Mouse (Mus musculus) right cerebral cortex, postnatal 25 days (tissue): ENCODE results near the gene Siglec1.

ENCODE experiments used
- DNase-seq: peaks from one replicate; pipeline ENCODE4 v3.0.0; 2022

Siglec1 gene

GRCm38 (mm10) chr2:131096101-131096795, 9.7 kb upstream of the Siglec1 start:
- DNase-seq: peak; percentile 21

GRCm38 (mm10) chr2:131094823-131095222, 8.3 kb upstream of the Siglec1 start:
- peak; percentile 75 for DNase-seq

- no peak for DNase-seq
Measured at GRCm38 (mm10) chr2:131093577-131093976, 7.0 kb upstream of the Siglec1 start.

DNA sequence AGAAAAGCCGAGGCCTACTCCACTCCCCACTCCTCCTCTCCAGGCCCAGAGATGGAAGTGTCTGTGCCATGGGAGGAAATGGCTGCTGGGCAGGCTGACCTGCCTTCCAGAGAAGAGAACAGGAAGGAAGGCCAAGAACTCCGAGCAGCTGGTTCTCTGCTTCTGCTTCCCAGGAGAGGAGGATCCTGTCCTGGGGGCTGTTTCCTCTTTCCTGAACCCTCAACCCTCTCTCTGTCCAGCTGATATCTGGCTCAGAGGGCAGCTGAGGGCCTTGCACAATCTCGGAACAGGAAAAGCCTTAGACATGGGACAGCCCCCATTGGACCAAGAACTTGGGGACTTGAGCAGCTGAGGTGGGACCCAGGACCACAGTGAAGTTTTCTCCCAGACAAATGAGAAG, 4.3 kb upstream of the Siglec1 start:
- DNase-seq: no peak

- no peak for DNase-seq
Measured at GRCm38 (mm10) chr2:131089634-131090033, 3.1 kb upstream of the Siglec1 start.

- no peak for DNase-seq
Measured at GRCm38 (mm10) chr2:131088581-131088980, 2.0 kb upstream of the Siglec1 start.

- no peak for DNase-seq
Measured at GRCm38 (mm10) chr2:131084206-131084605, 2.4 kb downstream of the Siglec1 start.

DNA sequence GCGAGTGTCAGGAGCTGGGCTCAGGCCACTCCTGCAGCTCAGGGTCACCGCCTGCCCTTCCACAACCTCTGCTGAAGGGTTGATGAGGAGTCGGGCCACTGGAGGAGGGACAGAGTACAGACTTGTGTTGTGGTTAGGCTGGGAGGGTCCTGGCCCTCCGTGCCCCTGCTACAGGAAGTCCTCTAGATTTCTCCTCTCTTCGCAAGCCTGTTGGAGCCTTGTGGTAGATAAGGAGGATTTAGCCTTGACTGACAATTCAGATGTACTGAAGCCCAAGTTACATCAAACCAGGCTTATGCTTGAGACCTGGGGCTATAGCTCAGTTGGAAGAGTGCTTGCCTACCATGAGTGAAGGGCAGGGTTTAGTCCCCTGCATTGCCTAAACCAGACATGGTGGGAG, 6.1 kb downstream of the Siglec1 start:
- no peak for DNase-seq

- no peak for DNase-seq
Measured at GRCm38 (mm10) chr2:131072536-131072935, 14.0 kb downstream of the Siglec1 start.

DNA sequence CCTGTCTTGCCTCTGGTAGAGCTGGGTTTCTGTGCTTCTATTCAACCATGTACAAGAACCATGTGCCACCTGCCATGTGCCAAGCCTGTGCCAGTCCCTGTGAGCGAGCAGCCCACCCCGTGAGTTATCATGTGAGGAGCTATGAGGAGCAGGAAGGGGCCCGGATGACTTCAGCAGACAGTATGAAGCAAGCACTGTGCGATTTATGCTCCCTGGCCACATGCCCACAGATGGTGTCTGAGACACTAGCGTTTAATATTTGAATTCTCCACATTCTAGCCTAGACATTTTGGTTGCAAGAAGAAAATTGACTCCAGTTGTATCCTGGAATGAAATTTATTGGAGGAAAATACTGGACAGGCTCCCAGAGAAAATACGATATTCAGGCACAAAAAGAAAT, 19.1 kb downstream of the Siglec1 start:
- no peak for DNase-seq

GRCm38 (mm10) chr2:131066342-131066741, 20.2 kb downstream of the Siglec1 start:
- DNase-seq: no peak

GRCm38 (mm10) chr2:131063404-131063864, 23.1 kb downstream of the Siglec1 start, which contains the start of gene Adam33:
TSS of gene Adam33 (minus strand) at chr2:131063814.
- DNase-seq: no peak

DNA sequence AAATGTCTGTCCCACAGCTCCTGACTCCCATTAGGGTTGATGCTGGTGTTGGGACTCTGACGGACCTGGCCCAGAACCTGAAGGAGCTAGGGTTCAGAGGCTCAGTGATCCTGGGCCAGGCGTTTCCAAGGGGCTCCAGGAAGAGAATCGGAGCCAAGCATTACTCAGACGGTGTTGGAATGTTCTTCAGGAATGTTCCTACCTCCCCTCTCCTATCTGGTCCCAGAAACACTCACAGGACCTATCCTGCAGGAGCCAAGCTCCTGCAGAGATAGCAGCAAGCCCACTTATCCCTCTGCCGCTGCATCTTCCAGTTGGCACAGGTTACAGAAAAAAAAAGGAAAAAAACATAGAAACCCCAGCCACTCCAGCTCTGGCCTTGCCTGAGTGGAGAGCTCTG, 25.0 kb downstream of the Siglec1 start:
- no peak for DNase-seq

- DNase-seq: no peak
Measured at GRCm38 (mm10) chr2:131060784-131061183, 25.8 kb downstream of the Siglec1 start.

- no peak for DNase-seq
Measured at GRCm38 (mm10) chr2:131059781-131060540, 26.6 kb downstream of the Siglec1 start.

DNA sequence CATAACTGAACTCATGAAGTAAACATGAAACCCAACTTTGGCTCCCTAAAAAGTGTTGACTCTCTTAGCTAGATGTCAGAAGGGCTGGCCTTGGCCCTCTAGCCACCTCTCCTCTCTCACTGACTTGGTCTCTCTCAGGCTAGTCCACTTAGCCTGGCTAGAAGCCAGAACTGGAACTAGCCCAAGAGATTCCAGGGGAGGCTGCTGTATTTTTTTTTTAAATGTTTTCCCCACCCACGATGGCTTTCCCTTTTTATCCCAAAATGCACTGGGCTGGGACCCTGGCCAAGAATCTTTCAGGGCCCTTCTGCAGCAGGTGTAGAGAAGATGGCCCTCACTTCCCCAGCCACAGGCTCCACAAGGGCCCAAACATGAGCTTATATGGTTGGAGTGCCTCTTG, 27.2 kb downstream of the Siglec1 start:
- no peak for DNase-seq

- no peak for DNase-seq
Measured at GRCm38 (mm10) chr2:131058672-131059071, 27.9 kb downstream of the Siglec1 start.

- no peak for DNase-seq
Measured at GRCm38 (mm10) chr2:131056191-131056590, 30.4 kb downstream of the Siglec1 start.

- no peak for DNase-seq
Measured at GRCm38 (mm10) chr2:131055631-131056030, 30.9 kb downstream of the Siglec1 start.

- no peak for DNase-seq
Measured at GRCm38 (mm10) chr2:131054646-131055264, 31.8 kb downstream of the Siglec1 start.

DNA sequence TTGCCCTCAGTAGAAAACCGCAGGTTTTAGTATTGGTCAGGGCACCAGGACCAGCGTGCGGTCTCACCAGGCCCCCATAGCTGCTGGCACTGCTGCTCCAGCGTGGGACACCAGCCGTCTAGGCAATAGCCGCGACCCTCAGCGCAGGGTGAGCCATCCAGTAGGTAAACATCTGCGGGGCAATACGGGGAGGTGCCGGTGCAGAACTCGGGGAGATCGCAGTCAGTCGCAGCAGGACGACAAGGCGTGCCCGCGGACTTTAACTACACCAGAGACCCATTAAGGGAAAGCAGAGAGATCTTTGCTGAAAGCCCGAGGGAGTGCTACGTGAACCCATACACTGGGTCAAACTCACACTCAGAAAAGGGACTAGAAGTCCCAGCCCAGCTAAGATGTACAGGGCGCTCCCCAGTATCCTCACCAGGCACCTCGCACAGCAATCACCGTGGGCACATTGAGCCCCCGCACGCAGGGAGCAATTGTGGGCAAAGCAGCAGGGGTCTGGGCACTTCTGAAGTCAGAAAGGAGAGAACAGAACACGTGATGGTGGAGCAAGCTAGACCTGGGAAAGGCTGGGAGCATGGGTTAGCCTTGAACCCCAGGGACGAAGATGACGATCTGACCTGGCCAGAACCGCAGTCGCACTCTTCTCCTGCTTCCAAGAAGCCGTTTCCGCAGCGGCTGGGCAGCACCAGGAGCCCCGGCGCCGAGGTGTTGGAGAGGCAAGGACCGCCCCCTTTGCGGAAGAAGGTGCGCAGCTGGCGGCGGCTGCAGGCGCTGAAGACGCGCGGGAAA, 32.5 kb downstream of the Siglec1 start:
- no peak for DNase-seq

DNA sequence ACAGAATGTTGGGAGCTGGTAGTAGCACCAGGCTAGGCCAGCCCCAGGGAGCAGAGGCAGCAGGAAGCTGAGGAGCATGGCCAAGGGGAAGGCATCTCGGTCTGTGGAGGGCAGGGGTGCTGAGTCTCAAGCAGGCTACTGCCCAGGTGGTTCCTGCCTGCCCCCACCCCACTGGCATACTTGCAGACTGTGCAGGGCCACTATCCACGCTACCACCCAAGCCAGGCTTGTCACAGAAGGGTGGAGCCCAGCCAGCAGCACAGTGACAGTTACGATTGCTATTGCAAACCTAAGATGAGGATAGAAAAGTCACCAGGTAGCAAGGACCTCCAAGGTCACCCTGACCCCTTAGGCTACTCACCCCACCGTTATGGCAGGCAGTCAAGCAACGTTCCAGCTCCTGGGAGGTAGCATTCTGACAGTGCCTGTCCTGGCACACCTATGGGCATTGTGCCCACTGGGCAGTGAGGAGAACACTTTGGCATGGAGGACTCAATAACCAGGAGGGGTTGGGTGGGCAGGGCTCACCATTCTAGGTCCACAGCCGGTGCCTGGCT, 33.6 kb downstream of the Siglec1 start:
- no peak for DNase-seq

DNA sequence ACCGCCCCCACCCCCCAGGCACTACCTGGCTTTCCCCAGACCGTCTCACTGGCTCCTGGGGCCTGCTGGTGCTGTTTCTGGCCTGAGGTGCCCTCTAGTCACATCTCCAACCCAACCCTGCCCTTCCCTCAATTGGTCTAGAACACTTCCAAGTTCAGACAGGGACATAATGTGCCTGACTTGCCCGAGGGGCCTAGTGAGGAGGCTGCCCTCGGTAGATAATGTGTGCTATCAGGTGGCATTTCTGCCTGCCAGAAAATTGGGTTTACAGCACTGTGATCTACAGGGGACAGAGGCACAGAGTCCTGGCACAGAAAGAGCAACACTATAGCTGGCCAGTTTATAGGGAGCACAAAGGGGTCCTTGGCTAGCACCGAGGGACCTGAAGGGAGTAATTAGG, 34.5 kb downstream of the Siglec1 start:
- DNase-seq: no peak
